Mouse (Mus musculus) erythroblast, adult 5-6 weeks (primary cell): ENCODE measurements around the gene Grin2b. TPM values are rescaled to one million over a fixed set of nuclear protein-coding genes. Genes with fewer than 3 reads are reported as not detected.

Experiments
- total RNA-seq, 2 experiments: library from RNA; stranded (forward) in 1 of 2; stranded (reverse) in 1 of 2; fragments of 150-400 nt in 1 of 2; fragments of 200-764, 138-1000 nt in 1 of 2; gene quantifications; 2 replicates each; pipeline versions ENCODE4 v1.2.3 to v1.2.4; 2015 to 2017; ENCODE audit warnings: low replicate concordance in 2 of 2

Gene Grin2b
- total RNA-seq, 2 experiments from 2014 or later, result not detected

Other genes with a start within 250 kb of the Grin2b start
- not detected in 2 replicates for gene Gm8994, start 154.0 kb upstream of the Grin2b start, total RNA-seq (2015; ENCODE audit: low replicate concordance)
- gene Gm8994, start 154.0 kb upstream of the Grin2b start, total RNA-seq (2017; ENCODE audit: low replicate concordance), result not detected in 2 replicates
- not detected in 2 replicates for gene E330021D16Rik, start 242.1 kb upstream of the Grin2b start, total RNA-seq (2015; ENCODE audit: low replicate concordance)
- gene E330021D16Rik, start 242.1 kb upstream of the Grin2b start, total RNA-seq (2017; ENCODE audit: low replicate concordance), result not detected in 2 replicates